Mouse (Mus musculus) layer of hippocampus, adult 9-10 months (tissue): ENCODE data around the gene Stpg1.

ENCODE experiments used
- DNase-seq: peaks from one replicate; pipeline ENCODE4 v3.0.0; 2022; ENCODE audit warnings: low spot score

Gene Stpg1

GRCm38 (mm10) chr4:135513865-135514264 lies 19.3 kb downstream of the Stpg1 start:
- DNase-seq, result no peak

- no peak for DNase-seq
Measured at GRCm38 (mm10) chr4:135514925-135515324, 20.3 kb downstream of the Stpg1 start.

GRCm38 (mm10) chr4:135516351-135517316 lies 22.0 kb downstream of the Stpg1 start:
- no peak for DNase-seq

- DNase-seq, result no peak
Measured at GRCm38 (mm10) chr4:135518135-135518534, 23.5 kb downstream of the Stpg1 start.

GRCm38 (mm10) chr4:135520421-135520820 lies 25.8 kb downstream of the Stpg1 start:
- no peak for DNase-seq

- no peak for DNase-seq
Measured at GRCm38 (mm10) chr4:135523939-135524338, 29.3 kb downstream of the Stpg1 start.

GRCm38 (mm10) chr4:135525057-135525456 lies 30.5 kb downstream of the Stpg1 start:
- no peak for DNase-seq

GRCm38 (mm10) chr4:135526039-135526710 lies 31.6 kb downstream of the Stpg1 start:
- DNase-seq, result no peak

- no peak for DNase-seq
Measured at GRCm38 (mm10) chr4:135530270-135530669, 35.7 kb downstream of the Stpg1 start.

GRCm38 (mm10) chr4:135531236-135531635 lies 36.6 kb downstream of the Stpg1 start:
- DNase-seq, result peak; percentile 47

GRCm38 (mm10) chr4:135531771-135532613 lies 37.4 kb downstream of the Stpg1 start:
- no peak for DNase-seq

GRCm38 (mm10) chr4:135533001-135533400 lies 38.4 kb downstream of the Stpg1 start:
- no peak for DNase-seq

GRCm38 (mm10) chr4:135535021-135535420 lies 40.4 kb downstream of the Stpg1 start:
- no peak for DNase-seq

- DNase-seq, result no peak
Measured at GRCm38 (mm10) chr4:135539056-135539455, 44.5 kb downstream of the Stpg1 start.

- no peak for DNase-seq
Measured at GRCm38 (mm10) chr4:135540057-135540456, 45.5 kb downstream of the Stpg1 start.

GRCm38 (mm10) chr4:135544284-135544683 lies 49.7 kb downstream of the Stpg1 start:
- no peak for DNase-seq

GRCm38 (mm10) chr4:135545080-135545511 lies 50.5 kb downstream of the Stpg1 start:
- DNase-seq, result no peak

- no peak for DNase-seq
Measured at GRCm38 (mm10) chr4:135546008-135546407, 51.4 kb downstream of the Stpg1 start.

- DNase-seq, result no peak
Measured at GRCm38 (mm10) chr4:135546793-135547192, 52.2 kb downstream of the Stpg1 start.

GRCm38 (mm10) chr4:135547551-135547950 lies 53.0 kb downstream of the Stpg1 start:
- DNase-seq, result no peak

GRCm38 (mm10) chr4:135548108-135548507 lies 53.5 kb downstream of the Stpg1 start:
- DNase-seq, result no peak

GRCm38 (mm10) chr4:135548521-135549077 lies 54.0 kb downstream of the Stpg1 start:
- DNase-seq, result no peak
